Mouse (Mus musculus): ENCODE measurements around the gene Platr17. TPM values are rescaled to one million over a fixed set of nuclear protein-coding genes. Genes with fewer than 3 reads are reported as not detected.
"Not testable (repeated sequence)": the region's sequence is repeated elsewhere in the genome, so short reads cannot be mapped to it uniquely, and the experiment has no call there.

Platr17 gene
- polyA plus RNA-seq, 1 experiment = 1.7 TPM

- Histone ChIP-seq H3K4me1 (ENCODE audit: control insufficient read depth, insufficient read depth, low read length) (no peaks in the 10 kb centered on the region), H3K4me3 (ENCODE audit: insufficient read depth, low read length) (no peak overlapping the region)
- no peak for TF ChIP-seq POLR2A (IDR thresholded peaks at IDR 0.05; ENCODE audit: extremely low read depth, insufficient read depth, low read length)
- TF ChIP-seq CTCF (IDR thresholded peaks at IDR 0.05; ENCODE audit: extremely low read depth, insufficient read depth, low read length) = no peak
These were observed 2.4 kb upstream of the Platr17 start for GRCm38 (mm10) chr17:33902491-33902890.

DNA sequence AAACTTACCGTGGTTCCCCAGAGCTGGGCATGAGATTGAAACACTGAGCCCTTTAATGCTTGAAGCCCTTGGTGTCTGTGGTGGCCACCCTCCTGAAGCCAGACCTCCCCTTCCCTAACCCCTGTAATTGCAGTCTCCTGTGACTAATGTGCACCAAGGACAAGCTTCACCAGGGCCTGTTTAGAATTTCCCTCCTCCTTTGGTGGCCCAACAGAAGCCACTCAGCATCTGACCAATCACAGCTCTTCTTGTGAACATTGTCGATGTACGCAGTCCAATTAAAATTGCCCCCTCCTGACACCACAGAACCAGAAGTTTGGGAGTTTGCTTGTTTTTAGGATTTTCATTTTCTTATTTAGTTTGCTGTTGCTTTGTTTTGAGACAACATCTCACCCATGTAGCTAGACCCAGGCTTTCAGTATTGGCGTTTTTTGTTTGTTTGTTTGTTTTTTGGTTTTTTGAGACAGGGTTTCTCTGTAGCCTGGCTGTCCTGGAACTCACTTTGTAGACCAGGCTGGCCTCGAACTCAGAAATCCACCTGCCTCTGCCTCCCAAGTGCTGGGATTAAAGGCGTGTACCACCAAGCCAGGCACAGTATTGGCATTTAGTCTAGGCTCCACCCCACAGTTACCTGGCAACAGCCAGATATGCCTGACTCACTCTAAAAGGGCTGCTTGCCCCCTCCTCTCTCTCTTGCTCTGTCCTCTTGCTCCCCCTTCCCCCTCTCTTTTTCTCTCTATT is 854 bp upstream of the Platr17 start:
- H3K4me3 ChIP-seq (ENCODE audit: insufficient read depth, low read length); H3K4me1 ChIP-seq (ENCODE audit: control insufficient read depth, insufficient read depth, low read length); H3K27ac ChIP-seq (ENCODE audit: insufficient read depth, low read length): not testable (repeated sequence)

More at GRCm38 (mm10) chr17:33902491-33902890, 2.4 kb upstream of the Platr17 start:
- H3K27ac ChIP-seq (ENCODE audit: insufficient read depth, low read length) = no peak overlapping the region

DNA sequence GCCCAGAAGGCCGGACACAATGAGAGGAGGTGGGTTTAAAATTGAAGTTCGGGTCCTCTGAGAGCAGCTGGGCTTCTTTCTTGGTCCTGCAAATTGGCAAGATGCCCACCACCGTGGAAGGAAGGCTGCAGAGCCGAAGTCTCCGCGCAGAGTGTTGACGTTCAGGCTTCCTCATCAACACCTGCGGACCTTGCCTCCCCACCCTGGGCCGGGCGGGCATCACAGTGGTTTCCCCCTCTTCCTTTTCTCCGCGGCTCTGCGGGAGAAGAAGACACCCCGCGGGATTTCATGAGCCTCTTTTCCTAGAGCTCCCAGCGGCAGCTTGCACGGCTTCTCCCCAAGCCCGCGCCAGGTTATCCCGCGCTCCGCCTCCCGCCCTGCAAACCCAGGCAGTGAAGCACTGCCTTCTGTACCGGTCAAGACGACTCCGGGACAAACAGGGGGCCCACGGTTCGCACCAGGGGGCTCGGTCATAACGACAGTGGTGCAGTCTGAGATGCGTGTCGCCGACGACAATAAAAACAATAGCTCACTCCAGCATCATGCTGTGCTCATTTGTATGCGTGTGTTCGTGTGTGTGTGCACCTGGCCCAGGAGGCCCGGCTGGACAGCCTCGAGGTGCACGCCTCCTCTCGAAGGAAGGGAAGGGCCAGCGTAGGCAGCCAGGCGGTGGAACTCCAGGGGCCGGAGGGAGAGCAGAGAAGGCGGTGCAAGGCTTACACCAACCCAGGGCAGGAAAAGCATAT is 3.6 kb downstream of the Platr17 start:
- peak overlapping the region; percentile 33 for H3K27ac ChIP-seq (ENCODE audit: insufficient read depth, low read length)
- H3K4me3 ChIP-seq (ENCODE audit: insufficient read depth, low read length) = peak overlapping the region; percentile 85
- no peak for TF ChIP-seq POLR2A (IDR thresholded peaks at IDR 0.05; ENCODE audit: extremely low read depth, insufficient read depth, low read length)
- TF ChIP-seq CTCF (IDR thresholded peaks at IDR 0.05; ENCODE audit: extremely low read depth, insufficient read depth, low read length) = no peak
- peaks cover 1% of the 10 kb centered on the region; the same call in 1 of the 2 replicates for H3K4me1 ChIP-seq (ENCODE audit: control insufficient read depth, insufficient read depth, low read length)

DNA sequence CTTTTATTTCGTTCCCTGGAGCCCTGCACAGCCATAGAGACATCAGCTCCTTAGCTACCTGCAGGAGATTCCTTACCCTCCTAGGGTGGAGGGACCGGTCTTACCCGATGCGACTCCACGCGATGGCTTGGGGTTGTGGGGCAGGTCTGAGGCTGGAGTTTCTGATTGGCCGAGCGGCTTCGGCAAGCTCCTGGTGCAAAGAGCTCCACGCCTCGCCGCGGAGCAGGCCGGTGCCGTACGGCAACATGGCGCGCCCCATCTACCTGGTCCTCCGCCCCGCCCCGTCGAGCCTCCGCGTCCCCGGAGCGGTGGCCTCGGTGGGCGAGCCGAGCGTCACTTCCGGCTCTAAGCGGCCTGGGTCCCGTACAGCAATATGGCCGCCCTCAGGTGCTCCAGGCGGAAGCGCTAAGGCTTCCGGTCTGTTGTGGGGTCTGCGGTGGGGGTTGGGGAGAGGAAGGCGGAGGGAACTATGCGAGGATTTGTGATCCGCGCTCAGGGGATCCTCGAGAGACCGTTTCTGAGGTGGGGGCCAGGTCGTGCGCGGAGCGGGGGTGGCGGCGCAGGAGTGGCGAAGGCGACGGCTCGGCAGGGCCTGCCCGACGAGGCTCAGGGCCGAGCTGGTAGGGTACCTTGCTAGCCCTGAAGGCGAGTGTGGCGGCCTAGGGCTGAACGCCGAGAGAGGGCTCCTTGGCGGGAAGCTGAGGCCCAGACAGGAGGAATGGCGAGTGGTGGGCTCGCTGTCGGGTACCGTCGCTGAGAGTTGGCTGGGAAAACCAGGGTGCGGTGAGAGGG is 4.3 kb downstream of the Platr17 start, which contains the start of gene Daxx:
TSS of gene Daxx (plus strand) at position 338 of the 792 bp plus-strand sequence.
- Histone ChIP-seq H3K4me1 (ENCODE audit: control insufficient read depth, insufficient read depth, low read length) (peaks cover 1% of the 10 kb centered on the region; the same call in 1 of the 2 replicates), H3K4me3 (ENCODE audit: insufficient read depth, low read length) (peak within 1 kb of the TSS; percentile 85), H3K27ac (ENCODE audit: insufficient read depth, low read length) (peak within 1 kb of the TSS; percentile 79)
- TF ChIP-seq CTCF (IDR thresholded peaks at IDR 0.05; ENCODE audit: extremely low read depth, insufficient read depth, low read length) (no peak), POLR2A (IDR thresholded peaks at IDR 0.05; ENCODE audit: extremely low read depth, insufficient read depth, low read length) (peak; percentile 80)

DNA sequence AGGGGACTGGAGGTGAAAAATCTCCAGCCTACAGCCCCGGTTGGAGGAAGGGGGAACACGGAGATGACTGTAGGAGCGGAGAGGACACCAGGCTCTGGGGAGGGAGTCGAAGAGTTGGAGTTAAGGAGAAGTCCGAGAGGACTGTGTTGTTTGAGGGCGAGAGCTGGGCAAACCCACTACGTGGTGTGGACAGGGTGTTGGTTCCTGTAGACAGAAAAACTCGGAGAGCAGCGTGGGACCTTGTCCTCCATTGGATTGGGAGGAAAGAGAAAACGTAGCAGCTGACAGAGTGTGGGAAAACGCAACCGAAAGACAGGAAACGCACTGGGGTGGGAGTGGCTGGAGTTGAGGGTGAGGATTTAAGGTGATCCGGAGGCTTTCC is 4.9 kb downstream of the Platr17 start:
- no peak for TF ChIP-seq POLR2A (IDR thresholded peaks at IDR 0.05; ENCODE audit: extremely low read depth, insufficient read depth, low read length)
- no peak for TF ChIP-seq CTCF (IDR thresholded peaks at IDR 0.05; ENCODE audit: extremely low read depth, insufficient read depth, low read length)
- H3K4me1 ChIP-seq (ENCODE audit: control insufficient read depth, insufficient read depth, low read length) = peaks cover 1% of the 10 kb centered on the region; the same call in 1 of the 2 replicates
- peak overlapping the region; percentile 79 for H3K27ac ChIP-seq (ENCODE audit: insufficient read depth, low read length)
- H3K4me3 ChIP-seq (ENCODE audit: insufficient read depth, low read length) = peak overlapping the region; percentile 85

- Histone ChIP-seq H3K4me1 (ENCODE audit: control insufficient read depth, insufficient read depth, low read length) (peaks cover 1% of the 10 kb centered on the region; the same call in 1 of the 2 replicates), H3K4me3 (ENCODE audit: insufficient read depth, low read length) (peak overlapping the region; percentile 85; the same call in 1 of the 2 replicates), H3K27ac (ENCODE audit: insufficient read depth, low read length) (no peak overlapping the region)
- TF ChIP-seq CTCF (IDR thresholded peaks at IDR 0.05; ENCODE audit: extremely low read depth, insufficient read depth, low read length) (no peak), POLR2A (IDR thresholded peaks at IDR 0.05; ENCODE audit: extremely low read depth, insufficient read depth, low read length) (no peak)
These were observed 5.6 kb downstream of the Platr17 start for GRCm38 (mm10) chr17:33910346-33911051.

DNA sequence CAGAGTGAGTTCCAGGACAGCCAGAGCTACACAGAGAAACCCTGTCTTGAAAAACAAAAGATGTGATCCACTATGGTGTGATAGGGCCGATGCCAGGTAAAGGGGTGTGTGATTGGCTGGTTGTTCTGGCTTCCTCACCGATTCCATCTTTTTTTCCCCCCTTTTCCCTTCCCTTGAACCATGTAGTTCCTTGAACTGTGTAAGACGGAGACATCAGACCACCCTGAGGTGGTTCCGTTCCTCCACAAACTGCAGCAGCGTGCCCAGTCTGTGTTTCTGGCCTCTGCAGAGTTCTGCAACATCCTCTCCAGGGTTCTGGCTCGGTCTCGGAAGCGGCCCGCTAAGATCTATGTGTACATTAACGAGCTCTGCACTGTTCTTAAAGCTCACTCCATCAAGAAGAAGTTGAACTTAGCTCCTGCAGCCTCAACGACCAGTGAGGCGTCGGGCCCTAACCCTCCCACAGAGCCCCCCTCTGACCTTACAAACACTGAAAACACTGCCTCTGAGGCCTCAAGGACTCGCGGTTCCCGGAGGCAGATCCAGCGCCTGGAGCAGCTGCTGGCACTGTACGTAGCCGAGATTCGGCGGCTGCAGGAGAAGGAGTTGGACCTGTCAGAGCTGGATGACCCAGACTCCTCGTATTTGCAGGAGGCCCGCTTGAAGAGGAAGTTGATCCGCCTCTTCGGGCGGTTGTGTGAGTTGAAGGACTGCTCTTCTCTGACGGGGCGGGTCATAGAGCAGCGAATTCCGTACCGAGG is 6.3 kb downstream of the Platr17 start:
- no peak overlapping the region for H3K27ac ChIP-seq (ENCODE audit: insufficient read depth, low read length)
- TF ChIP-seq POLR2A (IDR thresholded peaks at IDR 0.05; ENCODE audit: extremely low read depth, insufficient read depth, low read length) = no peak
- no peak for TF ChIP-seq CTCF (IDR thresholded peaks at IDR 0.05; ENCODE audit: extremely low read depth, insufficient read depth, low read length)
- H3K4me3 ChIP-seq (ENCODE audit: insufficient read depth, low read length) = no peak overlapping the region
- peaks cover 1% of the 10 kb centered on the region; the same call in 1 of the 2 replicates for H3K4me1 ChIP-seq (ENCODE audit: control insufficient read depth, insufficient read depth, low read length)

GRCm38 (mm10) chr17:33911813-33912414 is 7.0 kb downstream of the Platr17 start:
- no peak overlapping the region for H3K4me3 ChIP-seq (ENCODE audit: insufficient read depth, low read length)
- H3K27ac ChIP-seq (ENCODE audit: insufficient read depth, low read length) = no peak overlapping the region
- no peak for TF ChIP-seq CTCF (IDR thresholded peaks at IDR 0.05; ENCODE audit: extremely low read depth, insufficient read depth, low read length)
- no peak for TF ChIP-seq POLR2A (IDR thresholded peaks at IDR 0.05; ENCODE audit: extremely low read depth, insufficient read depth, low read length)
- peaks cover 1% of the 10 kb centered on the region; the same call in 1 of the 2 replicates for H3K4me1 ChIP-seq (ENCODE audit: control insufficient read depth, insufficient read depth, low read length)
